Mouse (Mus musculus) bone marrow, adult 2 months (tissue): ENCODE measurements around the gene Lrch1.

Experiments
- CTCF ChIP-seq: fragments of 200-500 bp; IDR thresholded peaks from 2 replicates; pipeline ENCODE4 v1.5.1; 2011; ENCODE audit warnings: low read length, control low read depth; ENCODE audit not compliant: control insufficient read depth, insufficient read depth
- POLR2A ChIP-seq: fragments of 200-500 bp; IDR thresholded peaks from 2 replicates; pipeline ENCODE4 v1.6.1; 2011; ENCODE audit warnings: low read depth, mild to moderate bottlenecking, control low read depth, low read length, borderline replicate concordance; ENCODE audit not compliant: control insufficient read depth

GRCm38 (mm10) chr14:74900705-74901369, 46.8 kb downstream of the Lrch1 start:
- TF ChIP-seq POLR2A = no peak
- no peak for TF ChIP-seq CTCF
